Mouse (Mus musculus): ENCODE measurements around the gene Lipc. TPM values are rescaled to one million over a fixed set of nuclear protein-coding genes. Genes with fewer than 3 reads are reported as not detected.

Gene Lipc
- total and polyA plus RNA-seq, 3 experiments: 0.14 to 0.25 TPM; not detected in 1

- Histone ChIP-seq H3K9ac (ENCODE audit: low read depth, low read length) (no peak overlapping the region), H3K79me2 (replicated peaks; ENCODE audit: control insufficient read depth, insufficient read depth, low read length) (no peaks in the 10 kb centered on the region), H3K4me1 (ENCODE audit: control insufficient read depth, insufficient read depth, low read length) (peaks cover 5% of the 10 kb centered on the region), H3K36me3 (ENCODE audit: control insufficient read depth, insufficient read depth, low read length) (no peaks in the 10 kb centered on the region), H3K27me3 (ENCODE audit: control insufficient read depth, insufficient read depth, low read length) (no peaks in the 10 kb centered on the region), H3K27ac (no peak overlapping the region), H3K4me3 (no peak overlapping the region)
- 86% methylated on average over 6 of the region's 6 CpGs for WGBS
- intact Hi-C loops (cut with DNase I): no loop called here
- TF ChIP-seq CTCF (IDR thresholded peaks at IDR 0.05) (no peak), EP300 (IDR thresholded peaks at IDR 0.05; ENCODE audit: insufficient read depth, low read depth, low read length) (no peak), POLR2A (IDR thresholded peaks at IDR 0.05; ENCODE audit: insufficient read depth, low read depth, low read length) (no peak)
- DNase-seq: no peak
Observed at GRCm38 (mm10) chr9:70938134-70938533, 13.9 kb downstream of the Lipc start.

DNA sequence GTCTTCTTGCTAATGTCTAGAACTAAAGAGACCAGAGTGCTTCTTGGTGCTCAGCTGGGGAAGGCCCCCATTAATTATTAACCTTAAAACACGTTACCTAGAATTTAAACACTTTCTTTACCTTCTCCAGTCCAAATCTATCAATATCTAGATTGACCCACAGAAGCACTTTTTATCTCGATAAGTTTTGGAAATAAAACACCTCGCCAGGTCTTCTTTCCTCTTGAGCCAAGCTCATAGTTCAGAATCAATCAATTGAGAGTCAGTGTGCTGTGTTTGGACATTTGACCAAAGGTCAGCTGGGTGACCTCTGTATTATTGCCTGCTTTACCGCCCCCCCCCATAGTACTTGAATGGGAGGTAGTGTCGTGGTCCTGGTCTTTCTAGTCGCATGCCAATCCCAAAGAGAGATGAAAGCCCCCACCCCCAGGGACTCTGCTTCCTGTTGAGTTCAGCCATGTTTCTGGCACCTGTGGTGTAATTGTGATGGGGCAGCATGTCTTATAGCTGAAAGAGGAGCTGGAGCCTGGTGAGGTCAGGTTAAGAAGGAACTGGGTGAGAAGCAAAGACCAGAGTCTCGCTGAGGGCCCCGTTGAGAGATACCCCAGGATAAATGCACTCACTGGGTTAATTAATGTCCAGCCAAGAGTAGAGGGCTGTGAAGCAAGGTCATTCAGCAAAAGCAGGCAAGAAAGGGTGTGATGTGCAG, 17.3 kb downstream of the Lipc start:
- DNase-seq: no peak
- Histone ChIP-seq H3K27ac (no peak overlapping the region), H3K36me3 (ENCODE audit: control insufficient read depth, insufficient read depth, low read length) (no peaks in the 10 kb centered on the region), H3K4me3 (no peak overlapping the region), H3K27me3 (ENCODE audit: control insufficient read depth, insufficient read depth, low read length) (no peaks in the 10 kb centered on the region), H3K9ac (ENCODE audit: low read depth, low read length) (no peak overlapping the region), H3K79me2 (replicated peaks; ENCODE audit: control insufficient read depth, insufficient read depth, low read length) (no peaks in the 10 kb centered on the region), H3K4me1 (ENCODE audit: control insufficient read depth, insufficient read depth, low read length) (peaks cover 8% of the 10 kb centered on the region)
- 90% methylated on average over 8 of the region's 8 CpGs for WGBS
- no peak for TF ChIP-seq EP300 (IDR thresholded peaks at IDR 0.05; ENCODE audit: insufficient read depth, low read depth, low read length)
- no peak for TF ChIP-seq CTCF (IDR thresholded peaks at IDR 0.05)
- no peak for TF ChIP-seq POLR2A (IDR thresholded peaks at IDR 0.05; ENCODE audit: insufficient read depth, low read depth, low read length)
- intact Hi-C loops (cut with DNase I): loop anchor here (5.0 kb wide), 1 partner anchor 262 kb away; no protein-coding TSS in a partner anchor

- WGBS: 44% methylated on average over 5 of the region's 5 CpGs
- H3K27ac ChIP-seq: peak overlapping the region; percentile 23
- intact Hi-C loops (cut with DNase I): loop anchor here (5.0 kb wide), 1 partner anchor 258 kb away; no protein-coding TSS in a partner anchor
- no peaks in the 10 kb centered on the region for H3K27me3 ChIP-seq (ENCODE audit: control insufficient read depth, insufficient read depth, low read length)
- TF ChIP-seq POLR2A (IDR thresholded peaks at IDR 0.05; ENCODE audit: insufficient read depth, low read depth, low read length): no peak
- H3K4me1 ChIP-seq (ENCODE audit: control insufficient read depth, insufficient read depth, low read length): peaks cover 12% of the 10 kb centered on the region
- H3K4me3 ChIP-seq: no peak overlapping the region
- no peak overlapping the region for H3K9ac ChIP-seq (ENCODE audit: low read depth, low read length)
- DNase-seq: no peak
- no peaks in the 10 kb centered on the region for H3K36me3 ChIP-seq (ENCODE audit: control insufficient read depth, insufficient read depth, low read length)
- H3K79me2 ChIP-seq (replicated peaks; ENCODE audit: control insufficient read depth, insufficient read depth, low read length): no peaks in the 10 kb centered on the region
Observed at GRCm38 (mm10) chr9:70930641-70931020, 21.4 kb downstream of the Lipc start.

DNA sequence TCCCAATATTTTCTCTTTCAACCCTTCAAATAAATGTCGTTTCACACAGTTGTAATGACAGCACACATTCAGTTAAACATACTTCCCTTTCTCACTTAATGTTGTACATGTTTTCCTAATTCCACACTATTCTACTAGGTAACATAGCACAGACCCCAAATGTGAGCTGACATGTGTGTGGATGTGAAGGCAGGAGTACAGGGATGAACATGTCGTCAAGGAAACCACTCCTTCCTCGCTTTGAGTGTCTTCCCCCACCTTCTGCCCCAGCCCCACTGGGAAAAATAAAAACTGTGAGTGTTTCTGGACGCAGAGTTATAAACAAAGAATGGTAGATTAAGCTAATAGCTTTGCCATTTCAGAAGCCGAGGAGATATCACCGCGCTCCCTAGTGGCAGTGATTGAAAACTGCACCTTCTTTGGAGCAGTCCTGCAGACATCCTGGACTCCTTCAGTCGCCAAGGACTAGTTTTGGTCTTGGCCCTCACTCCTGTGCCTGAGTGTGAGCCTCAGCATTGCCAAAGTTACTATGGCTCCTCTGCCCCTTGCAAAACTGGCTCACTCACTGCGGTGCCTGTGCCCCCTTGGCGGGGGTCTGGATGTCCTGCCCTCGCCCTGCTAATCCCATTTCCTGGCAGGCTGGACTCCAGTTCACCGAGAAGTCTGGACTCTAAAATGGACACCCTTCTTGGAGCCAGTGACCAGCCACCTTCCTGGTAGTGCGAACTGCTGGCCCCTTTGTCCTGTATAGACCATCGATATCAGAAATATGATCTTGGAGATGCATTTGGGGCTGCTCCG, 22.0 kb downstream of the Lipc start:
- Histone ChIP-seq H3K27ac (peak overlapping the region; percentile 23), H3K79me2 (replicated peaks; ENCODE audit: control insufficient read depth, insufficient read depth, low read length) (no peaks in the 10 kb centered on the region), H3K4me3 (no peak overlapping the region), H3K4me1 (ENCODE audit: control insufficient read depth, insufficient read depth, low read length) (peaks cover 12% of the 10 kb centered on the region), H3K27me3 (ENCODE audit: control insufficient read depth, insufficient read depth, low read length) (no peaks in the 10 kb centered on the region), H3K9ac (ENCODE audit: low read depth, low read length) (no peak overlapping the region), H3K36me3 (ENCODE audit: control insufficient read depth, insufficient read depth, low read length) (no peaks in the 10 kb centered on the region)
- TF ChIP-seq EP300 (IDR thresholded peaks at IDR 0.05; ENCODE audit: insufficient read depth, low read depth, low read length) (0 out of 2 replicates have a peak, but pooled peaks have one; percentile 28), POLR2A (IDR thresholded peaks at IDR 0.05; ENCODE audit: insufficient read depth, low read depth, low read length) (no peak), CTCF (IDR thresholded peaks at IDR 0.05) (peak; percentile 85)
- 55% methylated on average over 15 of the region's 15 CpGs for WGBS
- intact Hi-C loops (cut with DNase I): loop anchor here (5.0 kb wide), 2 partner anchors 38 to 258 kb away; no protein-coding TSS in a partner anchor
- peak; percentile 31 to 42 for DNase-seq

DNA sequence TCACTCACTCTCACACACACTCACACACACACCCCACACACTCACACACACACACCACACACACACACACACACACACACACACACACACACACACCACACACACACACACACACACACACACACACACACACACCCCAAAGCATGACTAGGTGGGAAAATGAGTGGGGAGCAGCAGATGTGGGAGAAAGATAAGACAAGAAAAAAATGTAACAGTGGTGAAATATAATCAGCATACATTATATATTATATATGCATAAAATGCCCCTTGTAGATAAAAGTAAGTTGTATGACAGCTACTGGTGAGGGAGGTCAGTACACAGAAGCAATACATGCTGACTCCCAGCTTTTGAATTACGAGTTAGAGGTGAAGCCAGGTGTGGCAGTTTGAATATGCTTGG, 23.6 kb downstream of the Lipc start:
- Histone ChIP-seq H3K27ac (no peak overlapping the region), H3K9ac (ENCODE audit: low read depth, low read length) (no peak overlapping the region), H3K79me2 (replicated peaks; ENCODE audit: control insufficient read depth, insufficient read depth, low read length) (no peaks in the 10 kb centered on the region), H3K4me1 (ENCODE audit: control insufficient read depth, insufficient read depth, low read length) (peaks cover 12% of the 10 kb centered on the region), H3K36me3 (ENCODE audit: control insufficient read depth, insufficient read depth, low read length) (no peaks in the 10 kb centered on the region), H3K27me3 (ENCODE audit: control insufficient read depth, insufficient read depth, low read length) (no peaks in the 10 kb centered on the region), H3K4me3 (no peak overlapping the region)
- intact Hi-C loops (cut with DNase I): loop anchor here (5.0 kb wide), 1 partner anchor 36 kb away; no protein-coding TSS in a partner anchor
- TF ChIP-seq POLR2A (IDR thresholded peaks at IDR 0.05; ENCODE audit: insufficient read depth, low read depth, low read length) (no peak), CTCF (IDR thresholded peaks at IDR 0.05) (no peak), EP300 (IDR thresholded peaks at IDR 0.05; ENCODE audit: insufficient read depth, low read depth, low read length) (no peak)
- 100% methylated on average over 1 of the region's 1 CpGs for WGBS
- DNase-seq: no peak

- intact Hi-C loops (cut with DNase I): loop anchor here (5.0 kb wide), 1 partner anchor 35 kb away; no protein-coding TSS in a partner anchor
- Histone ChIP-seq H3K4me1 (ENCODE audit: control insufficient read depth, insufficient read depth, low read length) (peaks cover 12% of the 10 kb centered on the region), H3K79me2 (replicated peaks; ENCODE audit: control insufficient read depth, insufficient read depth, low read length) (no peaks in the 10 kb centered on the region), H3K36me3 (ENCODE audit: control insufficient read depth, insufficient read depth, low read length) (no peaks in the 10 kb centered on the region), H3K27ac (no peak overlapping the region; the same call in 1 of the 2 replicates), H3K27me3 (ENCODE audit: control insufficient read depth, insufficient read depth, low read length) (no peaks in the 10 kb centered on the region), H3K9ac (ENCODE audit: low read depth, low read length) (no peak overlapping the region), H3K4me3 (no peak overlapping the region)
- no peak for DNase-seq
- TF ChIP-seq EP300 (IDR thresholded peaks at IDR 0.05; ENCODE audit: insufficient read depth, low read depth, low read length) (no peak), CTCF (IDR thresholded peaks at IDR 0.05) (no peak), POLR2A (IDR thresholded peaks at IDR 0.05; ENCODE audit: insufficient read depth, low read depth, low read length) (no peak)
Observed at GRCm38 (mm10) chr9:70927701-70928100, 24.3 kb downstream of the Lipc start.
